Mouse (Mus musculus): ENCODE measurements around the gene Nsg1.

Nsg1 gene

DNA sequence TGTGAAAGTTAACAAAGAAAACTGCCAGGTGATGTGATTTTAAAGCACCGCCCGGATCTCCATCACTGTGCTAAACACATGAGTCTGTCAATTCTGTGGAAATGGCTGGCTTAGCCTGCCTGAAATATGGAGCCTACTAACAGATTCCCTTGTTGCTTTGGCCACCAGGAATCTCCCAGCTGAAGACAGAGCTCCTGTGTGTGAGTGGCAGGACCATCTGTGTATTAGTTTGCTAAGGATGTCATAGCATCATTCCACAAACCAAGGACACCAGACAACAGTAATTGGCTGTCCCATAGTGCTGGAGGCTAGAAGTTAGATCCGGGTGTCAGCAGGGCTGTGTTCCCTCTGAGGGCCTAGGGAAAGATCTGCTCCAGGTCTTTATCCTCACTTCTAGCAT is 31.2 kb upstream of the Nsg1 start:
- Histone ChIP-seq H3K27me3 (ENCODE audit: insufficient read depth, low read length) (0 out of 2 replicates have a peak, but pooled peaks cover 2% of the 10 kb centered on the region), H3K36me3 (ENCODE audit: insufficient read depth, low read length) (no peaks in the 10 kb centered on the region), H3K4me1 (replicated peaks; ENCODE audit: low read depth, low read length) (no peaks in the 10 kb centered on the region), H3K9me3 (ENCODE audit: low read length) (peaks cover 3% of the 10 kb centered on the region; the same call in 1 of the 2 replicates), H3K4me3 (replicated peaks; ENCODE audit: low read length) (no peak overlapping the region)
- TF ChIP-seq CTCF (conservative IDR thresholded peaks at IDR 0.05; ENCODE audit: low read length) (no peak), NANOG (IDR thresholded peaks at IDR 0.05; ENCODE audit: borderline replicate concordance, low read length) (no peak), POU5F1 (IDR thresholded peaks at IDR 0.05; ENCODE audit: borderline replicate concordance, low read length) (no peak)

DNA sequence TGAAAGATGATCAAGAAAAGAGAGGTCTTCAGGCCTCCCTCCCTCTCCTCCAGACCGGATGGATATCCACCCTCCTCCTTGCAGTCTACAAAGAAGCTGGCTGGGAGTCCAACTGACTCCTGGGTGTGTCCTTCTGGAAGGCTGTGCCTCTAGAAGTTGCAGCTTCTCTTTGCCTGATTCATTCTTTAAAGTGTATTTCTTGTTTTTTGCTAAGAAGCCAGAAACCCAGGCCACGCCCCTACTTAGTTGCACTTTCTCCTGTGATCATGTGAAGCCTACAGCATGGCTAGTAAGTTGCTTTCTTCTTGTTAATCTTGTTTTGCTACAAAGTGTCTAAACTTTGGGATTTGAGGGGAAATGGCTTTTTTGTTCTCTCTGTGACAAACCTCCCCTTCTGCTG is 27.3 kb upstream of the Nsg1 start:
- Histone ChIP-seq H3K9me3 (ENCODE audit: low read length) (peaks cover 3% of the 10 kb centered on the region; the same call in 1 of the 2 replicates), H3K27me3 (ENCODE audit: insufficient read depth, low read length) (no peaks in the 10 kb centered on the region), H3K4me1 (replicated peaks; ENCODE audit: low read depth, low read length) (no peaks in the 10 kb centered on the region), H3K36me3 (ENCODE audit: insufficient read depth, low read length) (no peaks in the 10 kb centered on the region), H3K4me3 (replicated peaks; ENCODE audit: low read length) (no peak overlapping the region)
- TF ChIP-seq CTCF (conservative IDR thresholded peaks at IDR 0.05; ENCODE audit: low read length), result no peak
- no peak for TF ChIP-seq POU5F1 (IDR thresholded peaks at IDR 0.05; ENCODE audit: borderline replicate concordance, low read length)
- TF ChIP-seq NANOG (IDR thresholded peaks at IDR 0.05; ENCODE audit: borderline replicate concordance, low read length), result no peak

DNA sequence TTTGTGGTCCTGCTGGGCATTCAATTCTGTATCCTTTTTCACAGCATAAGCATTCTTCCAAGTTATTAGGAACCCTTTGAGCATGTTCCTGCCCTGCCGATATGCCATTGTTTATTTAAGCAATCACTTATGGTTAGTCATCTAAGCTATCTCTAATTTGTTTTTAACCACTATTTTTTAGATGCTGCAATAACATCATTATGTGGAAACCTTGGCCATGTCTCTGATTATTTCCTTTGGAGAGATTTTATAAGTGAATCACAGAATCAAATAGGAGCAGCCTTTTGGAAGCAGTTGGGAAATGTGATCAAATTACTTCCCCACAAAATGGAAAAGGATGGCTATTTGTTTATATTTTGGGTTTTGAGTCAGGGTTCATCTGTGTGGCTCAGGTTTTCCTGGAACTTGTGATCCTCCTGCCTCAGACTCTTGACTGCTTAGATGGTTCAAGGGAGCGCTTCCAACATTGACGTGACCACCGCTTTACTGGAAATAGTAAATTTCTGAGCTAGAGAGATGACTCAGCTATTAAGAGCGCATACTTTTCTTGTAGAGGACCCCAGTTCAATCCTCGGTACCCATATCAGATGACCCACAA is 25.1 kb upstream of the Nsg1 start:
- Histone ChIP-seq H3K9me3 (ENCODE audit: low read length) (peaks cover 3% of the 10 kb centered on the region; the same call in 1 of the 2 replicates), H3K4me1 (replicated peaks; ENCODE audit: low read depth, low read length) (no peaks in the 10 kb centered on the region), H3K27me3 (ENCODE audit: insufficient read depth, low read length) (no peaks in the 10 kb centered on the region), H3K4me3 (replicated peaks; ENCODE audit: low read length) (no peak overlapping the region), H3K36me3 (ENCODE audit: insufficient read depth, low read length) (no peaks in the 10 kb centered on the region)
- TF ChIP-seq NANOG (IDR thresholded peaks at IDR 0.05; ENCODE audit: borderline replicate concordance, low read length) (no peak), POU5F1 (IDR thresholded peaks at IDR 0.05; ENCODE audit: borderline replicate concordance, low read length) (no peak), CTCF (conservative IDR thresholded peaks at IDR 0.05; ENCODE audit: low read length) (no peak)

DNA sequence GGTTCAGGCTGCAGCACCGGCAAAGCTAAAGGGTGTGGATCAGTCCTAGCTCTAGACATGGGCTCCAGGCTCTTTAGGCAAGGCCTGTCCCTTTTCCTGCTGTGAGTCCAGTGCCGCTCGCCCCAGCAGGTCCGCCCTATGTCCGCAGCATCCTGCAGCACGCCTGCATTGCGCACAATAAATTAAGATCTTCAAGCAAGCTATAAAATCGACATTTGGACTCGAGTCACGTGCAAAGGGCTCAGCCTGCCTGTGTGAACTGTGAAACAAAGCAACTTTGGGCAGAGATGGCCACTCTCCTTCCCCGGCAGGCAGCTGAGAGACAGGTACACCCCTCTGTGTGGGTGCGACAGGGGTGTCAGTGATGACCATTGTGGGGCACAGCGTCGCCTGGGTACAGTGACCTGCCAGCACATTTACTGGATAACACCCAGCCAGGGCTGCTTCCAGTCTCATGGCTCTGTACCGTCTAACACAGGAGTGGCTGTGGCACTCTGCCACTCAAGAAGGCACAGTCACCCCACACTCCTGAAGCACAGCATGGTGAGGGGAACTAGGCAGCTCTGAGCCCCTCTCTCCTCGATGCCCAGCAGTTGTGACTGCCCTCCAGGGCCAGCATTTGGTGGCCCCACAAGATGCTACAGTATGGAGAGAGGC is 14.7 kb upstream of the Nsg1 start:
- H3K9me3 ChIP-seq (ENCODE audit: low read length), result peaks cover 41% of the 10 kb centered on the region
- H3K27me3 ChIP-seq (ENCODE audit: insufficient read depth, low read length), result peaks cover 28% of the 10 kb centered on the region
- H3K4me3 ChIP-seq (replicated peaks; ENCODE audit: low read length), result no peak overlapping the region
- no peaks in the 10 kb centered on the region for H3K36me3 ChIP-seq (ENCODE audit: insufficient read depth, low read length)
- no peaks in the 10 kb centered on the region for H3K4me1 ChIP-seq (replicated peaks; ENCODE audit: low read depth, low read length)
- TF ChIP-seq CTCF (conservative IDR thresholded peaks at IDR 0.05; ENCODE audit: low read length), result no peak
- TF ChIP-seq POU5F1 (IDR thresholded peaks at IDR 0.05; ENCODE audit: borderline replicate concordance, low read length), result no peak
- TF ChIP-seq NANOG (IDR thresholded peaks at IDR 0.05; ENCODE audit: borderline replicate concordance, low read length), result no peak

DNA sequence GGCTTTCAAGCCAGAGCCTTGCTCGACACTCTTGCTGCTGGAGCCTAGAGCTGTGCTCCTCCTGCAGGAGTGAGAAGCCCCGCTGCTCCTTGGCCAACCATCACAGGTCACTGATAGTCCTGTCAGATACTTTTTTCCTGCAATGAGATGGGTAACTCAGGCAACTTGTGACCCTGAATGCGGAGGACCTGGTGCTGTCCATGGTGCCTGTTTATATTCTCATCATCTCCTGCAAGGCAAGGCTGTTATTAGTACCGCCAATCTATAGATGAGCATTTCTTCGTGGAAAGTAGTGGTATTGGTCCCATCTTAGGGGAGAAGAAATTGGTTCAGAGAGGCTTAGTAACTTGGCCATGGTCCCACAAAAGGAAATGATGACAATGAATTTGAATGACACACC is 14.1 kb upstream of the Nsg1 start:
- Histone ChIP-seq H3K27me3 (ENCODE audit: insufficient read depth, low read length) (peaks cover 28% of the 10 kb centered on the region), H3K36me3 (ENCODE audit: insufficient read depth, low read length) (no peaks in the 10 kb centered on the region), H3K9me3 (ENCODE audit: low read length) (peaks cover 35% of the 10 kb centered on the region), H3K4me3 (replicated peaks; ENCODE audit: low read length) (no peak overlapping the region), H3K4me1 (replicated peaks; ENCODE audit: low read depth, low read length) (no peaks in the 10 kb centered on the region)
- no peak for TF ChIP-seq CTCF (conservative IDR thresholded peaks at IDR 0.05; ENCODE audit: low read length)
- TF ChIP-seq NANOG (IDR thresholded peaks at IDR 0.05; ENCODE audit: borderline replicate concordance, low read length), result no peak
- no peak for TF ChIP-seq POU5F1 (IDR thresholded peaks at IDR 0.05; ENCODE audit: borderline replicate concordance, low read length)

DNA sequence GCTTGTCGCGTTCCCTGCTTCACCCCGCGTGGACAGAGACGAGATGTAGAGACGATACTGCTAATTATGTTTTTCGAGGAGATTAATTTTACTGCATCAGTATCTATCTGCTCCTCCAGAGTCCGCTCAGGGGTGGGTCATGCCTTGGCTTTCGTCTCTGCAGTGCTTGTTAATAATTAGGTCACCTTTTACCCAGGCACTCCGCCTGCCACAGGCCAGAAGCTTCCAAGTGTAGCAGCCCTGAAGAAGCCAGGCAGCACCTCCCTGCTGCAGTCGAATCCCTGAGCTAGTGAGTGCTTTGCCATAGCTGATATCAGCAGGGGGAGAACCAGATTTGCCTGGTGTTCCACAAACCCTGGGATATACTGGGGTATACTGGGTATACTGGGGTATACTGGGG is 8.8 kb upstream of the Nsg1 start:
- Histone ChIP-seq H3K36me3 (ENCODE audit: insufficient read depth, low read length) (no peaks in the 10 kb centered on the region), H3K4me3 (replicated peaks; ENCODE audit: low read length) (no peak overlapping the region), H3K27me3 (ENCODE audit: insufficient read depth, low read length) (peaks cover 42% of the 10 kb centered on the region), H3K9me3 (ENCODE audit: low read length) (peaks cover 15% of the 10 kb centered on the region), H3K4me1 (replicated peaks; ENCODE audit: low read depth, low read length) (no peaks in the 10 kb centered on the region)
- TF ChIP-seq POU5F1 (IDR thresholded peaks at IDR 0.05; ENCODE audit: borderline replicate concordance, low read length) (no peak), CTCF (conservative IDR thresholded peaks at IDR 0.05; ENCODE audit: low read length) (no peak), NANOG (IDR thresholded peaks at IDR 0.05; ENCODE audit: borderline replicate concordance, low read length) (no peak)

DNA sequence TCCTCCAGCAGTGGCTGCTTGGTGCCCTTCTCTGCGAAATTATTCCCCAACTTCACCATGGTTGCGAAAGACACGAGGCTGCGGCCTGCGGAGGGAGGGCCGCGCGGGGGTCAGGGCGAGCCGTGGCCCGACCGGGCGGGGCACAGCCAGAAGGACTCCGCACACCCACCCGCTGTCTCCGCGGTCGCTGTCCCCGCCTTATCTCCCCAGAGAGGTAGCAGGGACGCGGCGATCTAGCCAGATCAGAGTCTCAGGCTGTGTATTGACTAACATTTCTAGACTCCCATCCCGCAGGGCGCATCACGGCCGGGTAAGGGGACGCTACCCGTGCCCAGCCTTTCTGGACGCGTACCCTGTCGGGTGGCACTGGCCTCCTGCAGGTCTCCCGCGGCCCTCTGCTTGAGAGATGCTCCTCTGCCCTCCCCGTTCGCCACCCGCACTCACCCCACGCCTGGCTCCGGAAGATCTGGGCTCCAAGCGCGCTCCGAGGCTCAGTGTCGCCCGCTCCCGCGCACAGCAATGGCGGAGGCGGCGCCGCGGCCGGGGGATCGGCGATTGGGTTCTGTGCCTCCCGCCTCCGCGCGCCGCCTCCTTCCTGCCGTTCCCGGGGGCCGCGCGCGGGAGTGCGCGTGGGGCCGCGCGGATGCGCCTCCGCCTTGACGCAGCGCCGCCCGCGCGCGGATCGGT is 617 bp downstream of the Nsg1 start:
- Histone ChIP-seq H3K36me3 (ENCODE audit: insufficient read depth, low read length) (no peaks in the 10 kb centered on the region), H3K4me1 (replicated peaks; ENCODE audit: low read depth, low read length) (peaks cover 15% of the 10 kb centered on the region), H3K27me3 (ENCODE audit: insufficient read depth, low read length) (peaks cover 89% of the 10 kb centered on the region), H3K9me3 (ENCODE audit: low read length) (peaks cover 15% of the 10 kb centered on the region), H3K4me3 (replicated peaks; ENCODE audit: low read length) (peak overlapping the region; percentile 81)
- no peak for TF ChIP-seq POU5F1 (IDR thresholded peaks at IDR 0.05; ENCODE audit: borderline replicate concordance, low read length)
- TF ChIP-seq CTCF (conservative IDR thresholded peaks at IDR 0.05; ENCODE audit: low read length), result no peak
- no peak for TF ChIP-seq NANOG (IDR thresholded peaks at IDR 0.05; ENCODE audit: borderline replicate concordance, low read length)

DNA sequence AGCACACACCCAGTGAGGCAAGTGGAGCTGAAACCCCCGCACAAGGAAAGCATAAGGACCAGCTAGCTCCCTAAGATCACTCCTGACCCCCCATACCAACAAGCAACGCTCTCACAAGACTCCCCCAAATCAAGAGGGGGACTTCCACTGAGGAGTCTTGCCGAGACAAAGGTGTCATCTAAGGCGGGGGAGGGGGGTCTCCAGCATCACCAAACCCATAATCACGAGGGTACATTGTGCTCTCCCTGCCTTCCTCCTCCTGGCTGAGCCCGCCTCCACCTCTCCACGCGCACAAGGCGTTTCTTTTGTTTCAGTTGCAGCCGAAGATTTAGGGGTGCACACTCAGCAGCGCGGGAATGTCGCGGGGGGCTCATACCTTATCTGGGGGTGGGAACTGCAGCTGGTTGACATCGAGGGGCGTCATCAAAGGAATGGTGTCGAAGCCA is 1.2 kb downstream of the Nsg1 start:
- Histone ChIP-seq H3K9me3 (ENCODE audit: low read length) (peaks cover 20% of the 10 kb centered on the region), H3K36me3 (ENCODE audit: insufficient read depth, low read length) (no peaks in the 10 kb centered on the region), H3K4me1 (replicated peaks; ENCODE audit: low read depth, low read length) (peaks cover 15% of the 10 kb centered on the region), H3K27me3 (ENCODE audit: insufficient read depth, low read length) (peaks cover 84% of the 10 kb centered on the region), H3K4me3 (replicated peaks; ENCODE audit: low read length) (peak overlapping the region; percentile 81)
- TF ChIP-seq CTCF (conservative IDR thresholded peaks at IDR 0.05; ENCODE audit: low read length) (no peak), POU5F1 (IDR thresholded peaks at IDR 0.05; ENCODE audit: borderline replicate concordance, low read length) (no peak), NANOG (IDR thresholded peaks at IDR 0.05; ENCODE audit: borderline replicate concordance, low read length) (no peak)
